In the genomic region with DNA sequence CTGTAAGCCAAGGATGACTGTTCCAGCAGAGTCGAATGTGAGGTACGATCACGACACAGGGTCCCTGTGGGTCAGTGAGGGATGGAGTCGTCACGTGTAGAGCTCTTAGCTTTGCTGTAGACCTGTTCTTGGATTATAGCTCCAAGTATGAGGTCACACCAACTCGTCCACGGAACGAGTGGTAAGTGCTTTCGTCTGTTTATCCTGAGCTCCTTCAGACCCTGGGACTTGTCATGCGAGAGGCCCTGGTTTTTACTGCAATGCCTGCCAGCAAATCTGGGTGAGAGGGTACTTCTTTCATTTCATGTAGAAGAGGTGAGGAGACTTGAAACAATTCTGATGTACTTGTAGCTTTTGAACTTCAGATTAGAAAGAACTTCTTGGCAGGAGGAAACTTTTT, we compare ENCODE assay signal across 13 mouse cellular contexts.
"Had no signal": no experiment of that assay in that cellular context is flagged by ENCODE, and none has a peak within 500 bp of the region (broad histone marks: within the 10 kb centered on the region; RNA-seq: fewer than 3 reads in every experiment).

No protein-coding gene starts in this region.

- H3K9me3 ChIP-seq: liver, embryonic 13.5 days had no signal

- H3K36me3 ChIP-seq: liver, embryonic 13.5 days had no signal

- H3K4me2 ChIP-seq: liver, embryonic 13.5 days; midbrain, embryonic 11.5 days had no signal

- ATAC-seq: inflammation-experienced regulatory T-cells, adult 6 months; intestine, embryonic 16.5 days had no signal

- H3K9ac ChIP-seq: liver, embryonic 13.5 days had no signal

- H3K4me3 ChIP-seq: layer of hippocampus, adult 2 months; liver, embryonic 13.5 days; megakaryocyte, embryonic 14.5 days had no signal

- H3K27ac ChIP-seq: kidney, postnatal 0 days; layer of hippocampus, adult 2 months; liver, embryonic 13.5 days had no signal

- DNase-seq: kidney, adult 18-20 months; kidney, postnatal 25 days; layer of hippocampus, adult 9-11 months; liver, embryonic 13.5 days; midbrain, embryonic 14.5 days; thymus, adult 18-20 months; thymus, postnatal 4 days had no signal

- H3K4me1 ChIP-seq: liver, embryonic 13.5 days; megakaryocyte, embryonic 14.5 days had no signal

- H3K27me3 ChIP-seq: liver, embryonic 13.5 days had no signal
